Mouse (Mus musculus): ENCODE measurements around the gene Fat2.

Fat2 gene

GRCm38 (mm10) chr11:55239496-55239895, 96.9 kb downstream of the Fat2 start:
- no peak for DNase-seq (ENCODE audit: low read depth, low spot score)

- no peak for DNase-seq (ENCODE audit: low read depth, low spot score)
Observed at GRCm38 (mm10) chr11:55236815-55237214, 99.5 kb downstream of the Fat2 start.

GRCm38 (mm10) chr11:55234791-55235190, 101.6 kb downstream of the Fat2 start:
- no peak for DNase-seq (ENCODE audit: low read depth, low spot score)

GRCm38 (mm10) chr11:55234288-55234687, 102.1 kb downstream of the Fat2 start:
- no peak for DNase-seq (ENCODE audit: low read depth, low spot score)

- DNase-seq (ENCODE audit: low read depth, low spot score), result no peak
Observed at GRCm38 (mm10) chr11:55231034-55231433, 105.3 kb downstream of the Fat2 start.

GRCm38 (mm10) chr11:55221306-55221705, 115.1 kb downstream of the Fat2 start:
- DNase-seq (ENCODE audit: low read depth, low spot score), result no peak

- no peak for DNase-seq (ENCODE audit: low read depth, low spot score)
Observed at GRCm38 (mm10) chr11:55218473-55218872, 117.9 kb downstream of the Fat2 start.

GRCm38 (mm10) chr11:55217880-55218279, 118.5 kb downstream of the Fat2 start:
- DNase-seq (ENCODE audit: low read depth, low spot score), result no peak

- DNase-seq (ENCODE audit: low read depth, low spot score), result no peak
Observed at GRCm38 (mm10) chr11:55217418-55217817, 118.9 kb downstream of the Fat2 start.

- DNase-seq (ENCODE audit: low read depth, low spot score), result no peak
Observed at GRCm38 (mm10) chr11:55216830-55217229, 119.5 kb downstream of the Fat2 start.

- no peak for DNase-seq (ENCODE audit: low read depth, low spot score)
Observed at GRCm38 (mm10) chr11:55216061-55216460, 120.3 kb downstream of the Fat2 start.

- DNase-seq (ENCODE audit: low read depth, low spot score), result no peak
Observed at GRCm38 (mm10) chr11:55214978-55215377, 121.4 kb downstream of the Fat2 start.

- no peak for DNase-seq (ENCODE audit: low read depth, low spot score)
Observed at GRCm38 (mm10) chr11:55214161-55214560, 122.2 kb downstream of the Fat2 start.

- no peak for DNase-seq (ENCODE audit: low read depth, low spot score)
Observed at GRCm38 (mm10) chr11:55213518-55213917, 122.8 kb downstream of the Fat2 start.

- DNase-seq (ENCODE audit: low read depth, low spot score), result no peak
Observed at GRCm38 (mm10) chr11:55209626-55210353, 126.6 kb downstream of the Fat2 start.

GRCm38 (mm10) chr11:55209032-55209431, 127.3 kb downstream of the Fat2 start:
- no peak for DNase-seq (ENCODE audit: low read depth, low spot score)

- no peak for DNase-seq (ENCODE audit: low read depth, low spot score)
Observed at GRCm38 (mm10) chr11:55208001-55208690, 128.2 kb downstream of the Fat2 start.

GRCm38 (mm10) chr11:55204602-55205001, 131.8 kb downstream of the Fat2 start:
- peak; percentile 21 for DNase-seq (ENCODE audit: low read depth, low spot score)

GRCm38 (mm10) chr11:55204159-55204596, 132.2 kb downstream of the Fat2 start, which contains the start of gene Slc36a1:
TSS of gene Slc36a1 (plus strand) at chr11:55204350.
- DNase-seq (ENCODE audit: low read depth, low spot score), result peak; percentile 94
